Mouse (Mus musculus) heart, adult 2 months (tissue): Measurements from ENCODE around the gene Klc4. TPM values are rescaled to one million over a fixed set of nuclear protein-coding genes. Genes with fewer than 3 reads are reported as not detected.

Experiments
- DNase-seq, 2 experiments: peaks; one replicate each; pipeline ENCODE4 v3.0.0; 2021
- H3K27ac ChIP-seq: fragments of 200-600 bp; 2 replicates; pipeline ENCODE4 v1.8.1; 2022
- H3K27me3 ChIP-seq: fragments of 200-500 bp; 2 replicates; pipeline ENCODE4 v1.6.1; 2012; ENCODE audit warnings: mild to moderate bottlenecking, low read length, inconsistent platforms, mixed read lengths; ENCODE audit not compliant: control insufficient read depth, insufficient read depth
- H3K36me3 ChIP-seq: fragments of 200-500 bp; 2 replicates; pipeline ENCODE4 v1.6.1; 2012; ENCODE audit warnings: low read length, inconsistent platforms; ENCODE audit not compliant: control insufficient read depth, insufficient read depth
- H3K4me1 ChIP-seq: fragments of 200-500 bp; 2 replicates; pipeline ENCODE4 v1.6.1; 2011; ENCODE audit warnings: low read length; ENCODE audit not compliant: control insufficient read depth, insufficient read depth
- H3K4me3 ChIP-seq: fragments of 200-600 bp; 2 replicates; pipeline ENCODE4 v1.8.1; 2022
- H3K79me2 ChIP-seq: fragments of 200-500 bp; replicated peaks from 2 replicates; pipeline ENCODE4 v1.6.1; 2012; ENCODE audit warnings: mild to moderate bottlenecking, inconsistent platforms, low read length, moderate library complexity, mixed read lengths; ENCODE audit not compliant: control insufficient read depth, insufficient read depth
- H3K9ac ChIP-seq: fragments of 200-500 bp; 2 replicates; pipeline ENCODE4 v1.6.1; 2012; ENCODE audit warnings: low read depth, mild to moderate bottlenecking, control low read depth, inconsistent platforms, low read length, mixed read lengths
- CTCF ChIP-seq: fragments of 200-600 bp; IDR thresholded peaks from 2 replicates; pipeline ENCODE4 v1.8.1; 2022; ENCODE audit warnings: antibody characterized with exemption, mild to moderate bottlenecking, moderate library complexity
- EP300 ChIP-seq: fragments of 200-500 bp; IDR thresholded peaks from 2 replicates; pipeline ENCODE4 v1.6.1; 2011; ENCODE audit warnings: low read depth, low read length, control low read depth; ENCODE audit not compliant: insufficient read depth
- POLR2A ChIP-seq: fragments of 200-500 bp; IDR thresholded peaks from 2 replicates; pipeline ENCODE4 v1.6.1; 2011; ENCODE audit warnings: mild to moderate bottlenecking, low read depth, low read length, control low read depth; ENCODE audit not compliant: insufficient read depth
- WGBS: fragments of 180-500 bp; shearing (Covaris S2); methylation state at CpG from one replicate; pipeline ENCODE4 v1.1.7; 2018; 5-methylcytosine and 5-hydroxymethylcytosine counted together
- intact Hi-C: fragments of 180-260 bp; cut with DNase I; formaldehyde crosslinking; loops from one replicate; pipeline ENCODE4 v1.15.1; 2025
- polyA plus RNA-seq: library from polyadenylated mRNA; depleted of rRNA; stranded (reverse); fragments of >200 nt; gene quantifications from 2 replicates; pipeline ENCODE4 v1.2.3, GENCODE M21; 2012
- total RNA-seq, 2 experiments: library from RNA; stranded (reverse); gene quantifications; 2 replicates each; pipeline ENCODE4 v1.2.3; 2021

Gene Klc4
- total and polyA plus RNA-seq, 3 experiments, result 20.9 to 25.7 (median 23.5) TPM

GRCm38 (mm10) chr17:46605126-46605525 is 40.7 kb downstream of the Klc4 start:
- intact Hi-C loops, result no loop called here
- H3K4me1 ChIP-seq, result no peaks in the 10 kb centered on the region; the same call in 1 of the 2 replicates
- H3K27me3 ChIP-seq, result no peaks in the 10 kb centered on the region
- no peak for DNase-seq
- H3K9ac ChIP-seq, result no peak overlapping the region
- H3K79me2 ChIP-seq, result no peaks in the 10 kb centered on the region
- 85% methylated on average over 5 of the region's 5 CpGs for WGBS
- no peak overlapping the region for H3K27ac ChIP-seq
- no peaks in the 10 kb centered on the region for H3K36me3 ChIP-seq
- H3K4me3 ChIP-seq, result no peak overlapping the region
- TF ChIP-seq CTCF (no peak), POLR2A (no peak), EP300 (no peak)

GRCm38 (mm10) chr17:46603229-46603628 is 42.6 kb downstream of the Klc4 start:
- no peaks in the 10 kb centered on the region for H3K36me3 ChIP-seq
- WGBS, result 100% methylated on average over 4 of the region's 4 CpGs
- H3K27ac ChIP-seq, result no peak overlapping the region
- no peak overlapping the region for H3K4me3 ChIP-seq
- intact Hi-C loops, result loop anchor here (5.0 kb wide), 1 partner anchor 34 kb away; no protein-coding TSS in a partner anchor
- no peak overlapping the region for H3K9ac ChIP-seq
- no peaks in the 10 kb centered on the region; the same call in 1 of the 2 replicates for H3K4me1 ChIP-seq
- H3K27me3 ChIP-seq, result no peaks in the 10 kb centered on the region
- no peak for DNase-seq
- TF ChIP-seq CTCF (no peak), POLR2A (no peak), EP300 (no peak)
- H3K79me2 ChIP-seq, result no peaks in the 10 kb centered on the region

GRCm38 (mm10) chr17:46602212-46602611 is 43.6 kb downstream of the Klc4 start:
- no peaks in the 10 kb centered on the region for H3K79me2 ChIP-seq
- DNase-seq, result no peak
- TF ChIP-seq CTCF (no peak), EP300 (no peak), POLR2A (no peak)
- intact Hi-C loops, result loop anchor here (5.0 kb wide), 1 partner anchor 35 kb away; no protein-coding TSS in a partner anchor
- no peak overlapping the region for H3K27ac ChIP-seq
- H3K27me3 ChIP-seq, result no peaks in the 10 kb centered on the region
- H3K9ac ChIP-seq, result no peak overlapping the region
- H3K4me1 ChIP-seq, result no peaks in the 10 kb centered on the region; the same call in 1 of the 2 replicates
- H3K4me3 ChIP-seq, result no peak overlapping the region
- no peaks in the 10 kb centered on the region for H3K36me3 ChIP-seq
- 26% methylated on average over 9 of the region's 9 CpGs for WGBS

DNA sequence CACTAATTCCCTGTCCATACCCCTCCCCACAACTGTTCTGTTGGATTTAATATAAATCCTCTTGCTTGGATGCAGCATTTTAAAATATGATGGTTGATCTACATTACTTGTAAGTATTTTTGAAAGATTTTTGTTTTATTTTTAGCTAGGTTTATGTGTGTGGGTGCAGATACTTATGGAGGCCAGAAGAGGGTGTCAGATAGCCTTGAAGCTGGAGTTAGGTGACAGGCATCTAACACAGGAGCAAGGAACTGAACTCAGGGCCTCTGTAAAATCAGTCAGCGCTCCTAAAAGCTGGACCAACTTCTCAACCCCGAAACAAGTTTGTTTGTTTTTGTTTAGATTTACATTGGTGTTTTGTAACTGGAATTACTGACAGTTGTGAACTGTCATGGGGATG is 45.3 kb downstream of the Klc4 start:
- no peaks in the 10 kb centered on the region for H3K36me3 ChIP-seq
- DNase-seq, result no peak
- no peaks in the 10 kb centered on the region for H3K27me3 ChIP-seq
- TF ChIP-seq CTCF (peak; percentile 33), POLR2A (no peak), EP300 (no peak)
- H3K79me2 ChIP-seq, result no peaks in the 10 kb centered on the region
- no peak overlapping the region for H3K9ac ChIP-seq
- 95% methylated on average over 2 of the region's 2 CpGs for WGBS
- no peaks in the 10 kb centered on the region; the same call in 1 of the 2 replicates for H3K4me1 ChIP-seq
- intact Hi-C loops, result loop anchor here (5.0 kb wide), 1 partner anchor 37 kb away; no protein-coding TSS in a partner anchor
- H3K4me3 ChIP-seq, result no peak overlapping the region
- no peak overlapping the region for H3K27ac ChIP-seq

- H3K4me3 ChIP-seq, result no peak overlapping the region
- H3K27me3 ChIP-seq, result no peaks in the 10 kb centered on the region
- H3K79me2 ChIP-seq, result no peaks in the 10 kb centered on the region
- TF ChIP-seq CTCF (no peak), POLR2A (no peak), EP300 (no peak)
- WGBS, result 79% methylated on average over 4 of the region's 4 CpGs
- no peak overlapping the region for H3K27ac ChIP-seq
- H3K4me1 ChIP-seq, result no peaks in the 10 kb centered on the region; the same call in 1 of the 2 replicates
- no peak overlapping the region for H3K9ac ChIP-seq
- H3K36me3 ChIP-seq, result no peaks in the 10 kb centered on the region
- no peak for DNase-seq
- intact Hi-C loops, result no loop called here
Observed at GRCm38 (mm10) chr17:46598963-46599362, 46.9 kb downstream of the Klc4 start.

GRCm38 (mm10) chr17:46597956-46598355 is 47.9 kb downstream of the Klc4 start:
- no peaks in the 10 kb centered on the region for H3K79me2 ChIP-seq
- no peaks in the 10 kb centered on the region for H3K27me3 ChIP-seq
- H3K27ac ChIP-seq, result no peak overlapping the region
- DNase-seq, result no peak
- 87% methylated on average over 11 of the region's 11 CpGs for WGBS
- H3K9ac ChIP-seq, result no peak overlapping the region
- H3K36me3 ChIP-seq, result no peaks in the 10 kb centered on the region
- H3K4me3 ChIP-seq, result no peak overlapping the region
- no peaks in the 10 kb centered on the region; the same call in 1 of the 2 replicates for H3K4me1 ChIP-seq
- intact Hi-C loops, result no loop called here
- TF ChIP-seq EP300 (no peak), CTCF (no peak), POLR2A (no peak)
